ENCODE assay signal across 22 mouse cellular contexts in the genomic region with DNA sequence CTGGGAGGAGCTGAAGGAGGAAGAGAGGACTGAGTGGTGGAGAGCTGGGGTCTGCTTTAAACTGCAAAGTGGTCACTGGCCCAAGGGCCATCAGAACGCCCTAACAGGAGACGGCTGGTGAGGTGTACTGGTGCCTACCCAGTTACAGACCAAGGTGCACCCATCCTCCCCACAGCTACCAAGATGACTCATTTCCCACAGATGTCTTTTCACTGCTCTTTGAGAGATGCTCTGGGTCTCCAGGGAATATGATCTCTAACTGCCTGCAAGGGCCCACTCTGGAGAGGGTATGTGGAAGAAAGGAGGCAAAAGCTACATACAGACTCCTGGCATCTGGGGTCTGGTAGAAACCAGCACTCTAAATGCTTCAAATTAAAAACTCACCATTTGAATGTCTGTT. TPM values are rescaled to one million over a fixed set of nuclear protein-coding genes. Genes with fewer than 3 reads are reported as not detected.
A peak's percentile ranks its signal among the peaks of the same experiment; 100 is the strongest.
DNase-seq lines count a peak whose midpoint lies in the region; ATAC-seq and TF ChIP-seq lines count a peak whose summit lies in the region.
"Had no signal": no experiment of that assay in that cellular context is flagged by ENCODE, and none has a peak within 500 bp of the region (broad histone marks: within the 10 kb centered on the region; RNA-seq: fewer than 3 reads in every experiment).

No protein-coding gene starts in this region.

- DNase-seq in heart, postnatal 4 days = no peak
- no peak for DNase-seq in limb, embryonic 14.5 days (ENCODE audit: low spot score)
- DNase-seq in limb, embryonic 10.5 days (ENCODE audit: low spot score) = no peak
- DNase-seq in 3T3-L1 (ENCODE audit: low read depth, low spot score) = peak; percentile 66
- DNase-seq in Muller cell, postnatal 12 days (ENCODE audit: inconsistent ontology term) = peak; percentile 15
- DNase-seq in thymus, postnatal 25 days = no peak
- DNase-seq: adrenal gland, postnatal 36 days; cerebellum, adult 18-20 months; cerebellum, postnatal 36 days; gastrocnemius, postnatal 36 days; kidney, adult 2 months; kidney, postnatal 25 days; liver, embryonic 13.5 days; lung, postnatal 36 days; right cerebral cortex, postnatal 25 days; thymus, adult 2 months had no signal

- no peak for ATAC-seq in heart, embryonic 15.5 days (replicated peaks; ENCODE audit: insufficient number of reproducible peaks, insufficient read depth, low FRiP score, low read depth)
- no peak for ATAC-seq in limb, embryonic 14.5 days (ENCODE audit: low FRiP score, low read depth)

- no peaks in the 10 kb centered on the region for H3K9me3 ChIP-seq in heart, embryonic 15.5 days (replicated peaks)
- H3K9me3 ChIP-seq in limb, embryonic 14.5 days (ENCODE audit: control insufficient read depth, low read length) = no peaks in the 10 kb centered on the region
- no peaks in the 10 kb centered on the region for H3K9me3 ChIP-seq in limb, embryonic 10.5 days (replicated peaks)
- H3K9me3 ChIP-seq: embryonic facial prominence, embryonic 15.5 days; limb, embryonic 12.5 days; liver, embryonic 13.5 days; neural tube, embryonic 13.5 days had no signal

- no peak overlapping the region for H3K9ac ChIP-seq in heart, embryonic 15.5 days
- H3K9ac ChIP-seq in limb, embryonic 14.5 days (ENCODE audit: low read depth, low read length, severe bottlenecking) = no peak overlapping the region
- H3K9ac ChIP-seq: embryonic facial prominence, embryonic 15.5 days; liver, embryonic 13.5 days had no signal

- no peaks in the 10 kb centered on the region for H3K36me3 ChIP-seq in heart, embryonic 15.5 days
- H3K36me3 ChIP-seq in limb, embryonic 14.5 days (ENCODE audit: control insufficient read depth, insufficient read depth, low read length) = no peaks in the 10 kb centered on the region
- H3K36me3 ChIP-seq in limb, embryonic 10.5 days = no peaks in the 10 kb centered on the region
- H3K36me3 ChIP-seq: embryonic facial prominence, embryonic 15.5 days; limb, embryonic 12.5 days; liver, embryonic 13.5 days; neural tube, embryonic 13.5 days had no signal

- H3K27me3 ChIP-seq in heart, embryonic 15.5 days = peaks cover 56% of the 10 kb centered on the region
- peaks cover 23% of the 10 kb centered on the region; the same call in 1 of the 2 replicates for H3K27me3 ChIP-seq in limb, embryonic 14.5 days (ENCODE audit: control insufficient read depth, insufficient read depth, low read length)
- H3K27me3 ChIP-seq in limb, embryonic 10.5 days (ENCODE audit: low read depth, poor library complexity, severe bottlenecking) = peaks cover 61% of the 10 kb centered on the region

- no peak overlapping the region for H3K4me3 ChIP-seq in heart, embryonic 15.5 days
- no peak overlapping the region; the same call in 1 of the 2 replicates for H3K4me3 ChIP-seq in limb, embryonic 14.5 days (replicated peaks; ENCODE audit: low read length)
- no peak overlapping the region for H3K4me3 ChIP-seq in limb, embryonic 10.5 days

- peaks cover 10% of the 10 kb centered on the region for H3K4me1 ChIP-seq in heart, embryonic 15.5 days (replicated peaks)
- H3K4me1 ChIP-seq in limb, embryonic 14.5 days (ENCODE audit: control insufficient read depth, insufficient read depth, low read length) = peaks cover 8% of the 10 kb centered on the region
- H3K4me1 ChIP-seq in limb, embryonic 10.5 days = peaks cover 17% of the 10 kb centered on the region

- no peak overlapping the region for H3K27ac ChIP-seq in heart, embryonic 15.5 days
- no peak overlapping the region for H3K27ac ChIP-seq in limb, embryonic 14.5 days (replicated peaks; ENCODE audit: low read depth, low read length)
- no peak overlapping the region for H3K27ac ChIP-seq in limb, embryonic 10.5 days
- H3K27ac ChIP-seq: embryonic facial prominence, embryonic 15.5 days; limb, embryonic 12.5 days; liver, embryonic 13.5 days; neural tube, embryonic 13.5 days had no signal

- no peak for TF ChIP-seq POLR2A in limb, embryonic 14.5 days (IDR thresholded peaks at IDR 0.05; ENCODE audit: borderline replicate concordance, extremely low read depth, insufficient read depth, insufficient read length)

- H3K4me2 ChIP-seq in heart, embryonic 15.5 days = peak overlapping the region; percentile 98
- 0 out of 2 replicates have a peak overlapping the region, but pooled peaks have one; percentile 99 for H3K4me2 ChIP-seq in limb, embryonic 14.5 days (replicated peaks; ENCODE audit: low read depth, low read length, severe bottlenecking)

- WGBS in heart, embryonic 15.5 days = 76% methylated on average over 2 of the region's 2 CpGs
- WGBS in limb, embryonic 14.5 days = 67% methylated on average over 2 of the region's 2 CpGs
- 63% methylated on average over 2 of the region's 2 CpGs for WGBS in limb, embryonic 10.5 days

RNA-seq across cellular contexts. Expression of a gene that starts 0.6 kb away (rescaled TPM):
- polyA plus RNA-seq in heart, embryonic 15.5 days (2015; fragmentation: Nextera tagmentation; extraction: Ambion mirVana) = 0.78 and 1.2 TPM in 2 replicates
- total RNA-seq in heart, postnatal 4 days (2021) = under 1 TPM; 0.12 to 0.45 TPM
- 0.59 and 0.94 TPM in 2 replicates for polyA plus RNA-seq in limb, embryonic 14.5 days (2012; rRNA removed)
- polyA plus RNA-seq in limb, embryonic 14.5 days (2014; fragmentation: Nextera tagmentation; extraction: Ambion mirVana) = 2.2 and 2.4 TPM in 2 replicates
- polyA plus RNA-seq in limb, embryonic 10.5 days (2016; fragmentation: Nextera tagmentation; extraction: Ambion mirVana) = 2.0 TPM in 2 replicates
- total RNA-seq: megakaryocyte-erythroid progenitor cell, adult 5-6 weeks; monocyte, adult 5-6 weeks had no signal

RNA-seq across cellular contexts. Expression of a gene that starts 45.1 kb away (rescaled TPM):
- 32.5 and 36.9 TPM in 2 replicates for polyA plus RNA-seq in heart, embryonic 15.5 days (2015; fragmentation: Nextera tagmentation; extraction: Ambion mirVana)
- total RNA-seq in heart, postnatal 4 days (2021) = 10 to 100 TPM; 32.4 to 35.8 TPM
- polyA plus RNA-seq in limb, embryonic 14.5 days (2012; rRNA removed) = 17.3 and 20.4 TPM in 2 replicates
- polyA plus RNA-seq in limb, embryonic 14.5 days (2014; fragmentation: Nextera tagmentation; extraction: Ambion mirVana) = 53.1 and 61.7 TPM in 2 replicates
- 39.5 and 40.2 TPM in 2 replicates for polyA plus RNA-seq in limb, embryonic 10.5 days (2016; fragmentation: Nextera tagmentation; extraction: Ambion mirVana)

Comparison
In these comparisons a context has a peak if more than half of its experiments do, and no peak if none do; other contexts are left out.
1. DNase-seq: peak in 3T3-L1 (single experiment) and Muller cell, postnatal 12 days (single experiment); none in heart, postnatal 4 days (single experiment), limb, embryonic 14.5 days (single experiment), limb, embryonic 10.5 days (single experiment) and thymus, postnatal 25 days (single experiment).